In the genomic region with DNA sequence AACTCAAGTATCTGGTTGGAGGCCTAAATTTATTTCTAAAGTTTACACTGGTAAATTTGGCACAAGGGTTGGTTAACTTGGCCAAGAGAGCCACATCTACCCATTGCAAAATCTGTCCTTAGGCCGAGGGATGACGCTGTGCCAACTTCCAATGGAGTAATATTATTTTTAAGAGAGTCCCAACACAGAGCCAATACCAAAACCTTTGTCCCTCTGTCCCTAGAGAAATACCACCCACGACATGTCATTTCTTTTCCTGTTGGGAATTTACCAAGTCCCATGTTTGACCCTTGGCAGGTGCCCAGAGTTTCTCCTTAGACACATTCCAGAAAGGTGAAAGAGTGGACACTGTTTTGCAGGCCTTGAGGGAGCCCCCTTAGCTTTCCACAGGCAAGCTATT, we compare ENCODE assay signal across 16 mouse cellular contexts. TPM values are rescaled to one million over a fixed set of nuclear protein-coding genes. Genes with fewer than 3 reads are reported as not detected.
A peak's percentile ranks its signal among the peaks of the same experiment; 100 is the strongest.
DNase-seq lines count a peak whose midpoint lies in the region; ATAC-seq and TF ChIP-seq lines count a peak whose summit lies in the region.
"Had no signal": no experiment of that assay in that cellular context is flagged by ENCODE, and none has a peak within 500 bp of the region (broad histone marks: within the 10 kb centered on the region; RNA-seq: fewer than 3 reads in every experiment).

No protein-coding gene starts in this region.

- WGBS in liver, postnatal 0 days (ENCODE audit: insufficient replicate concordance): 62% methylated on average over 3 of the region's 3 CpGs
- 66% methylated on average over 3 of the region's 3 CpGs for WGBS in liver, embryonic 12.5 days (ENCODE audit: insufficient replicate concordance)
- WGBS in stomach, postnatal 0 days: 76% methylated on average over 3 of the region's 3 CpGs
- 90% methylated on average over 3 of the region's 3 CpGs for WGBS in midbrain, embryonic 14.5 days

- TF ChIP-seq CTCF in liver, postnatal 0 days (IDR thresholded peaks at IDR 0.05; ENCODE audit: low read depth): no peak
- TF ChIP-seq CTCF in stomach, postnatal 0 days (IDR thresholded peaks at IDR 0.05; ENCODE audit: low read depth): no peak

- no peak overlapping the region for H3K9ac ChIP-seq in liver, postnatal 0 days (replicated peaks)
- H3K9ac ChIP-seq in liver, embryonic 12.5 days: no peak overlapping the region
- H3K9ac ChIP-seq in stomach, postnatal 0 days (ENCODE audit: low read length): no peak overlapping the region
- no peak overlapping the region for H3K9ac ChIP-seq in midbrain, embryonic 14.5 days (replicated peaks; ENCODE audit: low read length)
- H3K9ac ChIP-seq: neural tube, embryonic 15.5 days had no signal

- peak overlapping the region; percentile 8; the same call in 1 of the 2 replicates for H3K27ac ChIP-seq in liver, postnatal 0 days (ENCODE audit: low read depth)
- H3K27ac ChIP-seq in liver, embryonic 12.5 days: no peak overlapping the region
- H3K27ac ChIP-seq in stomach, postnatal 0 days (replicated peaks): no peak overlapping the region
- no peak overlapping the region for H3K27ac ChIP-seq in midbrain, embryonic 14.5 days (replicated peaks; ENCODE audit: low read depth, low read length)
- H3K27ac ChIP-seq: neural tube, embryonic 15.5 days had no signal

- ATAC-seq in liver, postnatal 0 days: peak; percentile 67
- ATAC-seq in liver, embryonic 12.5 days: no peak
- ATAC-seq in stomach, postnatal 0 days (ENCODE audit: low FRiP score, low TSS enrichment): no peak
- no peak for ATAC-seq in midbrain, embryonic 14.5 days (ENCODE audit: low FRiP score, low TSS enrichment)
- ATAC-seq: forebrain, embryonic 16.5 days; inflammation-experienced regulatory T-cells, adult 6 months had no signal

- H3K9me3 ChIP-seq in liver, postnatal 0 days (ENCODE audit: low read length): no peaks in the 10 kb centered on the region
- no peaks in the 10 kb centered on the region for H3K9me3 ChIP-seq in liver, embryonic 12.5 days (replicated peaks)
- no peaks in the 10 kb centered on the region for H3K9me3 ChIP-seq in stomach, postnatal 0 days (ENCODE audit: control insufficient read depth, low read length)
- no peaks in the 10 kb centered on the region for H3K9me3 ChIP-seq in midbrain, embryonic 14.5 days (ENCODE audit: control insufficient read depth, low read length)
- H3K9me3 ChIP-seq: megakaryocyte, embryonic 14.5 days; neural tube, embryonic 15.5 days had no signal

- peak; percentile 47 to 62 for DNase-seq in heart, adult 18-20 months
- no peak for DNase-seq in heart, postnatal 4 days
- no peak for DNase-seq in liver, postnatal 0 days
- DNase-seq in kidney, postnatal 25 days: peak; percentile 83 to 89
- no peak for DNase-seq in stomach, postnatal 0 days (ENCODE audit: low spot score)
- no peak for DNase-seq in right cerebral cortex, postnatal 10 days (ENCODE audit: low spot score in 2 of 2)
- DNase-seq in midbrain, embryonic 14.5 days: no peak
- DNase-seq: embryo, embryonic 11 days had no signal

- H3K36me3 ChIP-seq in liver, postnatal 0 days (replicated peaks; ENCODE audit: insufficient read depth, low read length): no peaks in the 10 kb centered on the region
- H3K36me3 ChIP-seq in liver, embryonic 12.5 days: no peaks in the 10 kb centered on the region
- peaks cover 30% of the 10 kb centered on the region for H3K36me3 ChIP-seq in stomach, postnatal 0 days (ENCODE audit: control insufficient read depth, insufficient read depth, low read length)
- H3K36me3 ChIP-seq in midbrain, embryonic 14.5 days (ENCODE audit: control insufficient read depth, insufficient read depth, low read length): no peaks in the 10 kb centered on the region

- H3K4me3 ChIP-seq in liver, postnatal 0 days (ENCODE audit: low read depth, low read length): no peak overlapping the region
- H3K4me3 ChIP-seq in liver, embryonic 12.5 days: no peak overlapping the region
- H3K4me3 ChIP-seq in stomach, postnatal 0 days (ENCODE audit: low read depth, low read length): no peak overlapping the region
- H3K4me3 ChIP-seq in midbrain, embryonic 14.5 days (replicated peaks; ENCODE audit: low read depth, low read length): no peak overlapping the region
- H3K4me3 ChIP-seq: megakaryocyte, embryonic 14.5 days; neural tube, embryonic 15.5 days had no signal

- H3K4me2 ChIP-seq in liver, postnatal 0 days (ENCODE audit: low read depth, low read length): no peak overlapping the region
- no peak overlapping the region for H3K4me2 ChIP-seq in liver, embryonic 12.5 days
- H3K4me2 ChIP-seq in stomach, postnatal 0 days (replicated peaks; ENCODE audit: low read depth): no peak overlapping the region
- no peak overlapping the region for H3K4me2 ChIP-seq in midbrain, embryonic 14.5 days (ENCODE audit: low read length)
- H3K4me2 ChIP-seq: liver, embryonic 11.5 days; neural tube, embryonic 15.5 days had no signal

- TF ChIP-seq EP300 in liver, postnatal 0 days (IDR thresholded peaks at IDR 0.05; ENCODE audit: low read depth): no peak
- no peak for TF ChIP-seq EP300 in stomach, postnatal 0 days (optimal IDR thresholded peaks at IDR 0.05)

- H3K27me3 ChIP-seq in liver, postnatal 0 days (ENCODE audit: insufficient read depth, low read length): no peaks in the 10 kb centered on the region
- H3K27me3 ChIP-seq in liver, embryonic 12.5 days (replicated peaks): no peaks in the 10 kb centered on the region
- no peaks in the 10 kb centered on the region for H3K27me3 ChIP-seq in stomach, postnatal 0 days (ENCODE audit: control insufficient read depth, insufficient read depth, low read length)
- no peaks in the 10 kb centered on the region for H3K27me3 ChIP-seq in midbrain, embryonic 14.5 days (ENCODE audit: control insufficient read depth, insufficient read depth, low read length)
- H3K27me3 ChIP-seq: neural tube, embryonic 15.5 days had no signal

- H3K4me1 ChIP-seq in liver, postnatal 0 days (ENCODE audit: insufficient read depth): no peaks in the 10 kb centered on the region; the same call in 1 of the 2 replicates
- no peaks in the 10 kb centered on the region for H3K4me1 ChIP-seq in liver, embryonic 12.5 days
- H3K4me1 ChIP-seq in stomach, postnatal 0 days (replicated peaks; ENCODE audit: control insufficient read depth, insufficient read depth): no peaks in the 10 kb centered on the region
- H3K4me1 ChIP-seq in midbrain, embryonic 14.5 days (ENCODE audit: control insufficient read depth, insufficient read depth, low read length): no peaks in the 10 kb centered on the region
- H3K4me1 ChIP-seq: neural tube, embryonic 15.5 days had no signal

RNA-seq across cellular contexts. Expression of a gene that starts 12.7 kb away (rescaled TPM):
- total RNA-seq in heart, adult 18-20 months (2021): 100 to 1,000 TPM; 115 to 123 TPM
- total RNA-seq in heart, postnatal 4 days (2021): 100 to 1,000 TPM; 148 to 153 TPM
- polyA plus RNA-seq in liver, postnatal 0 days (2015; fragmentation: Nextera tagmentation; extraction: Ambion mirVana): 9.0 and 9.3 TPM in 2 replicates
- polyA plus RNA-seq in liver, embryonic 12.5 days (2016; fragmentation: Nextera tagmentation; extraction: Ambion mirVana): 4.5 and 4.6 TPM in 2 replicates
- polyA plus RNA-seq in stomach, postnatal 0 days (2015; fragmentation: Nextera tagmentation; extraction: Ambion mirVana): 197 and 213 TPM in 2 replicates
- polyA plus RNA-seq in midbrain, embryonic 14.5 days (2014; fragmentation: Nextera tagmentation; extraction: Ambion mirVana): 17.7 and 19.2 TPM in 2 replicates
- polyA plus RNA-seq: inflammation-experienced regulatory T-cells, adult 6 months had no signal

RNA-seq across cellular contexts. Expression of a gene that starts 46.6 kb away (rescaled TPM):
- total RNA-seq in heart, adult 18-20 months (2021): 1 to 10 TPM; 5.4 to 6.7 TPM
- 1 to 10 TPM; 9.2 to 9.3 TPM for total RNA-seq in heart, postnatal 4 days (2021)
- polyA plus RNA-seq in liver, postnatal 0 days (2015; fragmentation: Nextera tagmentation; extraction: Ambion mirVana): not detected in 2 replicates
- not detected in 2 replicates for polyA plus RNA-seq in liver, embryonic 12.5 days (2016; fragmentation: Nextera tagmentation; extraction: Ambion mirVana)
- 5.5 and 6.3 TPM in 2 replicates for polyA plus RNA-seq in stomach, postnatal 0 days (2015; fragmentation: Nextera tagmentation; extraction: Ambion mirVana)
- 0.29 TPM in 1 of 2 replicates, not detected in the other for polyA plus RNA-seq in midbrain, embryonic 14.5 days (2014; fragmentation: Nextera tagmentation; extraction: Ambion mirVana)
- total RNA-seq: hematopoietic stem cell, adult 5-6 weeks had no signal
- polyA plus RNA-seq: C2C12; inflammation-experienced regulatory T-cells, adult 6 months; liver, embryonic 11.5 days had no signal

Comparison
In these comparisons a context has a peak if more than half of its experiments do, and no peak if none do; other contexts are left out.
1. DNase-seq: peak in heart, adult 18-20 months (2 of 2) and kidney, postnatal 25 days (2 of 2); none in heart, postnatal 4 days (single experiment), liver, postnatal 0 days (single experiment), stomach, postnatal 0 days (single experiment), right cerebral cortex, postnatal 10 days (0 of 2) and midbrain, embryonic 14.5 days (single experiment).